Mouse (Mus musculus): ENCODE measurements at regions not wholly inside any gene's neighbourhood (a gene's known extent, or its start where the extent isn't known, plus 50 kb on each side); places are given as distances from the start of the nearest gene placed in this dataset.

DNA sequence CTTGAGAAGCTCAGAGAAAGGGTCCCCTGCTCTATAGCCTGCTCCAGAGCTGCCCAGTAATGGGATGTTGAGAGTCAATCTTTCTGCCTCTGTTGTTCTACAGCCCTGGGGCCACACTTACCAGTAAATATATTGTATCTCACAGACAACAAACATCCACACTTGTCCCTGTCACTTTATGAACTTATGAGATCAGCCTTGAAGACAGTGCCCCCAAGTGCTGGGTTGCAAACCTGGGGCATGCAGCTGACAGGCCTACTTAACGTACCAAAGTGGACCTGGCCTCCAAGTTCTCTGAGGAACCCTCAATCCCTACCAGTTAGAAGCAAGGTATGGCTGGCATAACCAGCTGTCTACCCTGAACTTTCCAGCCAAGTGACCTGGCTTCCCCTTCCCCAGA, 380.9 kb upstream of the Mmadhc start:
- DNase-seq: no peak

DNA sequence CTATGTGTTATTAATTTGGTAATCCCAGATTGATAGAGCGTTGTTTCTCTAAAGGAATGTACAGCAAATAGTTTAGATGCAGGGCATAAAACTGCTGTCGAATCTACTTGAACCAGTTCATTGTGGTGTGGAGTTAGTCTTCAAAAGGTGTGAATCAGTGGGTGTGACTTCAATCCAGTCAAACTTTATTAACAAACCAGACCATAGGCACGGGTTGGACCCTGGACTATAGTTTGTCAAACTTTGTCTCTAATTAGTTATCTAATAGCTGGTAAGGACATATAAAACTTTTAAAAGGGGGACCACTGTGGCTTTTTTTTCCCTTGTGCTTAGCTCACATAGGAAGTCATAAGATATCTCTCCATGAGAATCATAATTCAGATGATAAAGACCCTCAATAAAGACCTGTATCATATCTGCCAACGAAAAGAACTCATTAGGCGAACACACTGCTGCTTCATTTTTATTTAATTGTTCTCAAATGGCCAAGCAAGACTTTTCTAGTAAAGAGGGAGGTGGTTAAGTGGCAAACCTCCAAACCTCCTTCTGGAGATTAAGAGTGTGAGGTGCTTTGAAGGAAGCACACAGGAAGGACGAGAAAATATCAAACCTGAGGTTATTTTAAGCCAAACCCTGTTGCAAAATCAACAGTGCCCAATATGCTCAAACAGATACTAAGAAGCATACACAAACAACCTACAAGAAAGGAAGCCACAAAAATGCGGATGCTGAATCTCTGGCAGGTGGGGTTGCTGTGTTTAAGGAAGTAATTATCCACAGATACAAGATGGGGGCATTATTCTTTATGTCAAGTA, 379.3 kb upstream of the Mmadhc start:
- no peak for DNase-seq

DNA sequence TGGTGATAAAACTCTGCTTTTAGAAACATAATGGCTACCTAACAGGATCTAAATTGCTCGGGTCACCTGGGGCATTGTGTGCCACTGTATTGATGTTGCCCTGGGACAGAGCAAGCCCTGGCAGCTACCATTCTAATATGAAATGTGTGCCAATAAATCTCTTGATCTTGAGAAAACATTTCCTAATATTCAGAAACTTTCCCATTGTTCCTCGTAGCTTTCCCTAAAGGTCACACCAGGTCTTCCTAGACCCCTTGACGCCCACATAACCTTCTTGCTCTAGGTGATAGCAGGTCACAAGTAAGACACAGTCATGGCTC, 378.2 kb upstream of the Mmadhc start:
- no peak for DNase-seq

DNA sequence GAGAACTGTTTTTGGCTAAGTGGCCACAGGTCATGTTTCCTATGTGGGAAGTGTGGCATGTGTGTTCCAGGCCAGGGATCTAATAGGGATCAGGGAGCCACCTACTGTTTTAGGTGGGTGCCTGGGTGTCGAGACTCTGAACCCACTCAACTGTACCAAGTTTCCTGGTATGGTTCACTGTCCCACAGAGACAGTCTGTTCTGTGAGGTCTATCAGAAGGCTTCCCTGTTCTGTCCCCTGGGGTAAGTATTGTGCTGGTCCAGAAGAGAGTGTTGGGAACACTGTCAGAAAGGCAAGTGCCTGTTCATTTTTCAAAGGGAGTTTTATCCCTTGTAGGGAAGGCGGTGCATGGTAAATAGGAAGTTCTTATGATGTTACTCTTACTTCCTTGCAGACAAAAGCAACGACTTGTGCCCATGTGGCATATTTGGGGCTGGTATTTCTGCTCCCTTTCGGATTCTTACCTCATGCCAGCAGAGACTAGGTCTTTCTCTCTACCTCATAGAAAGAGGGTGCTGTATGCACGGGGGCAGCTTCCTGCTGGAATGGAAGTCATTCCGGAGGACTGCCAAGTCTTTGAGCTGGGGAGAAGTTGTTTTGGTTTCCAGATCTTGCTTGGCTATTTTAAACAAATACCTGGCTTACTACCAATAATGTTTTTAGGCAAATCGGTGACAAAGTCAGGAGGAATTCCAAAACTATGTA, 377.7 kb upstream of the Mmadhc start:
- DNase-seq: no peak

DNA sequence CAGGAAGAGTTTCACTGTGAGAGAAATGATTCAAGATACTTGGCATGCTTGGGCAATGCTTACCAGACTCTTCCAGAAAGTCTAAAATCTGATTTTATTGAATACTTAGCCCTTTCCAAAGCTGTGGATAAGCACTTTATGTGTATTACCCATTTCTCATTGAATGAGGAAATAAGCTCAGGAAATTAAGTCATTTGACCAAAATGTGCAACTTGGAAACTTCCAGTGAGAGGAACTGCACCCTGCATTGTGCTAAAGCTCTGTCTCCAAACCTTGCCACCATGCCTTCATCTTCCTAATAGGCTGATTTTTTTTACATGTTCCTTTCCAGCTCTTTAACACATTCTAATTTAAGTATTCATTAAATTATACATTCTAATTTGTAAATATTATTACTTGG, 372.7 kb upstream of the Mmadhc start:
- no peak for DNase-seq

DNA sequence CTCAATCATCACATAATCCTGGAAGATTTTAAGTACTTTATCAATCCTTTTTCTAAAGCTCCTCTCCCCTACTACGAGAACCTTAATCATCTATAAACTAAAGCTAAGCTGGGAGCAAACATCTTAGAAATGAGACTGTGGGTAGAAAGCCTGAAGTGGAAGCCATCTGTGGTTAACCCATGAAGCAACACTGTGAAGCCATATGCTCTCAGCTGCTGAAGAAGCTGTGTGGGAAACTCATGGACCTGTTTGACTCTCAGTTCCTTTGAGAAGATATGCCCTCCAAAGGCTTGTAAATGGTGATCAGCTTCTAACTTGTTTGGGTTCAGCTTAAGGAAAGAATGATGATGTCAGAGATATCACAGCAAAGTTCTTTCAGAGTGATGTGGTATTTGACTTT, 372.2 kb upstream of the Mmadhc start:
- DNase-seq: no peak

DNA sequence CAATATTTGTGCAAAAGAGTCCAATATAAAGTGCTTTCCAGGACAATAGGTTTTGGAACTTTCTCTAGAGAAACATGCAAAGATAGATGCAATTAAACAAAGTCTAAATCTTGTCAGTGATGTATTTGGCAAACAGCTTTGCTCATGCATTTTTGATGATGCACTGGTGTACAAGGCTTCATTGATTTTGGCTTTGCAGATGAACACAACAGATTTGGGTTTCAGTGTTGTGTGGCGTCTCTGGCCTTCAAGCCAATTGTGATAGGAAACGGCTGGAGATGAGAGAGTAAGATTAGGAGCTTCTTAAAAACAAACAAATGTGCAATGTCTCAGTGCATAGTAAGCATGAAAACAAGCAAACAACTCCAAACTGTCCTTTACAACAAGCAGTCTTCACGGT, 370.6 kb upstream of the Mmadhc start:
- DNase-seq: no peak

DNA sequence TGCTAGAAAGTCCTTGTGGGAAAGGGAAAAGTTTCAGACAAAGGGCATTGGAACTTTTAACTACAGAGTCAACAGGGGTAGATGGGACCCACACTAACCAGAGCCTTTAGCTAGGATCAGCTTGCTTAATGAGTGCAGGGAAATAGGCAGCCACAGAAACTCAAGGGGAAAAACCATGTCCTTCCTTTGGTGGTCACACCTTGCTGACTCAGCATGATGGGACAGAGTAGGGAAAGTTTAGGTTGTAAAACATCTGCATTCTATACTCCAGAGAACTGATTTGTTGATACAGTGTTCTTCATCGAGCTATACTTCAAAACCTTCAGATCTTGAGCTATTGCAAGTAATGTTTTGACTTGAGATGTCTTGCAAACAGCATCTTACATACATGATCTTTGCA, 365.9 kb upstream of the Mmadhc start:
- no peak for DNase-seq

DNA sequence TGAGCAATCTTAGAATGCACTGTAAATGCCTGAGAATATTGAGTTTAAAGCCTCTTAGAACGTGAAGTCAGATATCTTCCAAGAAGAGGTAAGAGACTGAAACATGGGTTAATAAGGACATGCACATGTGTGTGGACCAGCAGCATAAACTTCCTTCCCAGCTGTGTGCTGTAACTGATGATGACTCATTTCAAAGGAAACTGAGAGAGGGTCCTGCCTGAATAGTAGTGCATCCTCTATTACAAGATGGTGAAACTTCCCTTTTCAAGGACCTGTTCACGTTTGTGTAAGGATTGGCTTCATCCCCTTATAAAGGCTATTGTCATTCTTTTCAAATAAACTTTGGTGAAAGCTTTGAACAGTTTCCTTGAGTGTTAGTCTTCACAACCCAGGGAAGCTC, 363.4 kb upstream of the Mmadhc start:
- no peak for DNase-seq

DNA sequence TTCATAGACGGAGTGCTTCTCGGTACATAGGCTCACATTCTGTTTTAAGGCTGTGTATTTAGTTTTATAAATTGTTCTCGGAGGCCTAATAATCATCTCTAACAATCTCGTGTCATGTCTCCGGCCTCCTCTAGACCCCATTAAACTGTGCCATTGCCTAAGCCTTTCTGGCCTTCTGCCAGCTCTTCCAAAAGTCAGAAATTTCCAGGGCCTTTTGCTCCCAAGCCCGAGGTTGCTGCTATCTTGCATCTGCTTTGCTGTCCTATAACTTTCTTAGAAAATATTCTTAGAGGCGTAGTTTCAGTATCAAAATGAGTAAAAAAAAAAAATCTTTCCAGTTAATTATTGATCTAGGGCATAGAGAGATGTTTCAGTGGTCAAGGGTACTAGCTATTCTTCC, 361.2 kb upstream of the Mmadhc start:
- no peak for DNase-seq

DNA sequence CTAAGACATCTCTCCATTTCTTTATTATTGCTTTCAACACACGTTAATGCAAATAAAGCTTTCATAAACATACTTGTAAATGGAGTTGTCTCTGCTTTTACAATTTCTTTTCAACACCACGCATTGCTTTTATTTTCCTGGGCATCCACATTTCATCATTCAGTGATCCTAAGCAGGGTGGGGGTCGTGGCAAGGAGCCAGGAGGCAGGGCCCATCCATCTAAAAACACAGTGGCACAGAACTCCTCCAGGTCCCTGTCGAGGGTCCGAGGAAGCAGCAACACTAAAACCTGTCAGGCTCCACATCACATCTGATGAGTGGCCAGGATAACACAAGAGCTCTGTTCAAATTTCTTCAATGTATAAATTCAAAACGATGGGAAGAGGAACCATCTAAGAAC, 359.8 kb upstream of the Mmadhc start:
- no peak for DNase-seq

DNA sequence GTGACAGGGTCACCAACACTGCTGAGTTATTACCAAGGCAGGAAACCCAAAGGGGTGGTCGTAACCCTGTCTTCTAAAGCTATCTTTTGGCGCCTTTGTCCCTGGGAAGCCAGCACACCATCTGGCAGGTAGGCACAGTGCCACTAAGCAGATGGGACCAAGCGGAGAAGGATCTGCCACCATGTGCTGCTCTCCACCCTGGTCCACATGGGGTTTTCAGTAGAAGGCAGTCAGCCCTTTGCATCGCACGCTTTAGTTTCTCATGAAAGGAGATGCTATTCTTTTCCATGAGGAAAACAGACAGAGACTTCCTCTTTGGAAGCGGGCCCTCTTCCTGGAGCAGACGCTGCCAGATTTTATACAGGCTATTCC, 358.3 kb upstream of the Mmadhc start:
- no peak for DNase-seq

DNA sequence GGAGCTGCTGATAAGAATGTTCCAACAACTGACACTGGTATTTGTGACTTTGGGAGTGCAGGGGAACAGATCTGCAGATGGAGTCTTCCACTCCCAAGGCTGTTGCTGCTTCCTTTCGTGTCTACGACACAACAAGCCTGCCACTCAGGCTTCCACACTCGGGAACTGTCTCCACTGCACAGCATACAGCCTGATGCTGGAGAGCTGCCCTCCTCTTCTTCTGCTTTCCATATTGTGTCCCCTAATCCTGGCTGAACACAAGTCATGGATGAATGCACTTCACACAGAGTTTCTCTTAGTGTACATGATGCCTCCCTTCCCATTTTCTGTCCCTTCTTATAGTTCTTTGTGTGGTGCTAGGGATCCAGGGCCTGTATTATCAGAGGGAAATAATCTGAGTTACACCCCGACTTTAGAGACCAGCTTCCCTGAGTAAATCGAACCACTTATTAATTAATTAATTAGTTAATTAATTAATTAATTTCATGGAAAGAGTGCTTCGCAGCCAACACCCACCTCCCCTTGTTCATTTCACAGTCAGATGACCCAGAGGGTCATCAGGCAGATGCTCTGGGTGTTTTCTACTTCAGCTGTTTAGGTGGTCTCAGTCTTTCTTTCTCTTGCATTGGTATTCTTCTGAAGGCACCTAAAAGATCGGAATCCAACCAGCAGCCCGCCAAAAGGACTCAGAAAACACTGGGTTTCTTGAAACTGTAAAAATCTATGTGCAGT, 357.8 kb upstream of the Mmadhc start:
- DNase-seq: no peak

DNA sequence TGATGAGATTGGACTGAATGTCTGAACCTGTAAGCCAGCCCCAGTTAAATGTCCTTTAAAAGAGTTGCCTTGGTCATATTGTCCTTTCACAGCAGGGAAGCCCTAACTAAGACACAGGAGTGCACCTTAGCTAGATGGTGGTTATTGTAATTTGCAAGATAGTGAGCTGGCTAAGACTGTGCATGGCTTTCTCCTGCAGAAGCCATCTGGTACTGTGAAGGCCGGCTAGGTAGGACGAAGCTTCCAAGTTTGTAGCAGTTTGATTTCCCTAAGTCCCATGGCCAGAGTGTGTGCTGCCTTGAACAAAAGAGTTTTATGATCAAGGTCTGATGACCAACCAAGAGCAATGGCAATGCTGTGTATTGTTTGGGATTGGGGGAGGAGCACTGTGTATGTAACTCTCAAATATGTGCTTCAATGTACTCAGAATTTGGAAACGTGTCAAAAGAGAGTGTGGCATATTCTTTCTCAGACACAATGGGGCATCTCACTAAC, 356.6 kb upstream of the Mmadhc start:
- DNase-seq: no peak

DNA sequence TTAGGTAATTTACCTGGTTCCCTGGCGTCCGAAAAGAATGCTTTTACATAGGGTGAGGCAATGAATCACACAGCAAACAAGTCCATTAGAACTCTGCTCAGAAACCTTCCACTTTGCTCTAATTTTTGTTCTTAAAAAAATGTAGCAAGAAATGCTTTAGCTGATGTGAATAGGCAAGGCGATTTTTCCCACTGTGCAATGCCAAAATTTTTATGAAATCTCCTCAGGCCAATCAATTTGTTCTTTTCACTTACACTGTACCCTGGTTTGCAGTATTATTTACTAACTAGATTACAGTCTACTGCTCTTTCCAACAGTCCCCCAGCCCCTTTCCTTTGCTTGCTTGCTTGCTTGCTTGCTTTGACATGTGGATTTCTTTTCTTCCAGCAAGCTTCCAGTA, 353.1 kb upstream of the Mmadhc start:
- no peak for DNase-seq

DNA sequence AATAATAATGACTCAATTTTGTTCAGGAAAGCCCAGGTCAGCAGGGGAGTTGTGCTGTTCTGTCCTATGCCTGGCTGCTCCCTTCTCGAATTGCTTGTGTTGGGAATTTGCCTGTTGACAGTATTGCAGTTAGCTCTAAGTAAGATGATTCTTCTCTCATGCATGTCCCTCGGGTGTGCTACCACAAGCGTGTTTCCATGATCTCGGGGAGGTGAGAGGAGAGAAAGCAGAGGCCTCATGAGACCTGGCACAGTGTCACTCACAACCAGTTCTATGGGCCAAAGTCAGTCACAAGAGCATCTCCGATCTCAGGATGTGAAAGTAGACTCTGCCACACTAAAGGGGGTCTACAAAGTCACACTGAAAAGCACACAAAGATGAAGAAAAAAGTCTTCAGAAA, 346.6 kb upstream of the Mmadhc start:
- DNase-seq: no peak

DNA sequence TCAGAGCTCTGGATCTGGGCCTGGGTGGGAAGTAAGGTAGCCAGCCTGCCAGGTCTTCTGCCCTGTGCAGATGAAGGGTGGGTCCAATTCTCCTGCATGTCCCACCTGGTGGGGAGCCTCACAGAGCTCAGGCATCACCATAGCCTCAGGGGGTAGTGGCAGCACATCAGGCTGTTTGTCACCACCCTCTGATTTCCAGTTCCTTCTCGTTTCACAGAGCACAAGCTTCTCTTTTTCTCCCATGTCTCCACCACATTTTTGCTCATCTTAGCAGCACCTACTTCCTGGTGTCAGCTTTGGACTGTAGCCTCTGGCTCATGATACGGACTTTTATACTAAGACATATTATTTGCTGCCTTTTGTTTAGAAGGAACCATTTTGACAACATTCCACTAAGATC, 345.6 kb upstream of the Mmadhc start:
- no peak for DNase-seq

DNA sequence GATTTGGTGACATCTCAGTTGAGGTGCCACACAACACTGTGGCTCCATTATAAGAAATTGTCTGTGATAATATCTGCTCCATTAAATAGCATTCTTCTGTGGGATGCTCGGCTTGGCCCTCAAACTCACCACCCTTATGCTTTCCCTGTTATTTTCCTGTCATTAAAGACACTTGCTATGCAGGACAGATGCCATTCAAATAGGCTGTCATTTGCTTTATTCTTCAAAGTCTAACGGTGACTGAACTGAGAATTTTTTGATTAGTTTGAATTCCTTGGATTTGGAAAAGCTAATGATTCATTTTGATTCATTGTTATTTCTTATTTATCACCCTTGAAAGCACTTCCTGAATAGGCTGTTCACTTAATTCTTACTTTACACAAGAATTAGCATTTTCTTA, 339.3 kb upstream of the Mmadhc start:
- DNase-seq: no peak

DNA sequence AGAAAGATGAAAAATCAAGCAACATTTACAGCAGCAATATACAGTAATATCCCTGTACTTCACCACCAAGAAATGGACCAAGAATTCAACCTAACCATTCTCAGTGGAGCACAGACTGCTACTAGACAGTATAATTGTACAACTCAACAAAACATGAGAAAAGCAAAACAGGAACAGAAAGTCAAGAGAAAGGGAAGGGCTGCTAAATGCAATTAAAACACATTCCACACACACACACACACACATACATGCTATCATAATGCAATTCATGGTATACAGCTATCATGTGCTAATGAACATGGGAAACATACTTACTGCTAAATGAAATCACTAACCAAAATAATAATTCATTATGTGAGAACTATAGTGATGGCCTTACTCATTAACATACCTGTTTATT, 335.2 kb upstream of the Mmadhc start:
- DNase-seq: no peak

DNA sequence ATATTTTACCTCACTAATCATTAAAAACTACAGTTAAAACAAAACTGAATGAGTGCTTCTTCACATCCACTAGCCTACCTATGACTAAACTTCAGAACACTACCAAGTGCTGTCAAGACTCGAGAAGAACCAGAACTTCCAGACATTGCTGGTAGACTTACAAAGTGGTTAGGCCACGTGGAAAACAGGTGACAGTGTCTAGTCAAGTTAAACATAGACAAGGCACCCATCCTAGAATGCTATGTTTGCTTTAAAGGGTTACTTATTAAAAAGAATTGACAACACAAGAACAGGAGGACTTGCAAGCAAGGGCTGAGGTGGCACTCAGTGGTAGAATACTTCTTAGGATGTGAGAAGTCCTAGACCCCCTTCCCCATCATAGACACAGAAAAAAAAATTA, 330.9 kb upstream of the Mmadhc start:
- peak; percentile 6 for DNase-seq

DNA sequence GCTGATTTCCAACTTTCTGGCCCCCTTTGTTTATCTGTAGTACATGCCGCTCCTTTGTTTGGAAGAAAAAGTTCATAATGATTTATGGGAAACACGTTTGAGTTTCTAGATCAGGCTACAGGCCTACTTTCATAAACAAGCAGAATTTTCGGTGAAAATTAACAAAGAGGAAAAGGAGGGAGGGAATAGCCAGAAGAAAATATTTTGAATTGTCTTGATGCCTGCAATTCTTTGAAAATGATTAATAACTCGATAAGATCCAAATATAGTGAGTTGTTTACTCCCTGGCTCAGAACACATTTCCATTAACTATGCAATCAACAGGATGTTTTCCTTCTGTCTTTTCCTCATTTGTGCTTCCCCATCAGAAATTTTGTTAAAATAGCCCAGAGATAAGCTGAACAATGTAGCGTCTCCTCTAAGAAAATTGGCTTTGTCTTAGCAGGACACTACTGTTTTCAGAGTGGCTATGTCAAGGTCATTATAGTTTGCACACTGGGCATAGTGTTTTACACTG, 328.7 kb upstream of the Mmadhc start:
- no peak for DNase-seq

DNA sequence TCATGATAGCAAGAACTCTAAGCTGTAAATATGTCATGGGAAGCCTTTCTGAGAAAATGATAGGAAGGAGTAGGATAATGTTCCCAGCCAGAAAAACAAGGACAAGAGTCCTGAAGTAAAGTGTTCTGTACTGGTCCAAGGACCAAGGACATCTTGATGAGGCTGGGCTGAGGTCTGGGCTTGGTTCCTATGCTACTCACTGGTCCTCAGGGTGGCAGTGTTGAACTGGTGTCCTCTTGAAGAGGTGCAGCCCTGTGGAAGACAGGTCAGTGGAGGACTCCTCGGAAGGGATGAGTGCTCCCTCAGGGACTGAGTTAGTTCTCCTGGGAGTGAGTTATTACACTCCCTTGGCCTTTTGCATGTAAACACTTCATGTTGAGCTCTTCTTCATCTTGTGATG, 312.5 kb upstream of the Mmadhc start:
- peak; percentile 32 for DNase-seq

DNA sequence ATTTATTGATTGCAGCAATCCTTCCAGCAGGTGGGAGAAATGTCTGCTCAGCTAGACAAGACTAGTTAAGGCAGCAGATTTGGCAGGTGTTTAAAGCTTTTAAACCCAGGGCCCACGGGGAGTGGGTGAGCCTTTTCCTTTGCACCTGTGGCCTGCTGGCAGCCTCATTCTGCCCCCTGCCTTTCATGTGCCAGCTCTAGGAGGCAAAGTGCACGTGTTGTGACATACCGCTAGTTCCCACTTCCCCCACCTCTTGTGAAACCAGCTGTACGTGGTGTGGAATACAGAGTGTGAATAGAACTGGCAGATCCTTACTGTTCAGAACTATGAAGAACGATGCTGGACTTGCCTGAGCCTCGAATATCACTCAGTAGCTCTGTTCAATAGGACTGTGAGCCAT, 292.6 kb upstream of the Mmadhc start:
- DNase-seq: no peak

DNA sequence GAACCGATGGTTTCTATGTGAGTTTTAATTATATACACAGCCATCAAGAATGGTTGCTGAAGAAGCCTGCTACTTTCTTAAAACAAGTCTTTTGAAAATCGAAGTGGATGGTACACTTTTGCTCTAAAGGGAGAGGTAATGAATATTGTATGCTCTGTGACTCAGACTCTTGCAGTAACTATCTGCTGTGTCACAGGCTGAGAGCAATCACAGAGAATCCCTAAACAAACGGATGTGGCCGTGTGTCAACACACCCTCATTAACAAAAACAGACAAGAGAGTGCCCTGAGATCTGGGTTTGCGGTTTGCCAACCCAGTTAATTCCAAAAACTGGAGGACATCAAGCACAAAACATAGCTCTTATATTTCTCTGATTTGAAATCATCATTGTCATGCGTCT, 292.1 kb upstream of the Mmadhc start:
- no peak for DNase-seq

Measured in kidney, adult 11 months (tissue).